24 mouse cellular contexts compared by ENCODE assay signal in genomic region chr7:70948281-70948680, GRCm38 (mm10).
DNase-seq lines count a peak whose midpoint lies in the region; ATAC-seq lines count a peak whose summit lies in the region.
"Had no signal": no experiment of that assay in that cellular context is flagged by ENCODE, and none has a peak within 500 bp of the region (broad histone marks: within the 10 kb centered on the region; RNA-seq: fewer than 3 reads in every experiment).

No protein-coding gene starts in this region.

- no peak for DNase-seq in kidney, postnatal 10 days
- DNase-seq in kidney, postnatal 14 days: peak; percentile 7
- DNase-seq in kidney, postnatal 25 days: no peak
- DNase-seq in 3T3-L1 (ENCODE audit: low read depth, low spot score): peak; percentile 8
- DNase-seq in mesoderm, embryonic 11.5 days (ENCODE audit: low read depth, low spot score): peak; percentile 21
- DNase-seq in adrenal gland, adult 8-10 months: no peak
- DNase-seq: adrenal gland, postnatal 10 days; adrenal gland, postnatal 36 days; cerebellum, adult 18-20 months; cerebellum, adult 9-10 months; cerebellum, postnatal 14 days; gastrocnemius, adult 2 months; gastrocnemius, postnatal 14 days; heart, adult 11 months had no signal

- no peak overlapping the region for H3K4me2 ChIP-seq in kidney, embryonic 14.5 days (replicated peaks; ENCODE audit: low read depth, low read length)
- H3K4me2 ChIP-seq: embryonic facial prominence, embryonic 13.5 days; forebrain, embryonic 13.5 days; heart, embryonic 11.5 days; hindbrain, embryonic 12.5 days; hindbrain, embryonic 15.5 days had no signal

- H3K9me3 ChIP-seq in kidney, embryonic 14.5 days (ENCODE audit: control insufficient read depth, low read length): no peaks in the 10 kb centered on the region
- H3K9me3 ChIP-seq: embryonic facial prominence, embryonic 13.5 days; forebrain, embryonic 10.5 days; forebrain, embryonic 13.5 days; hindbrain, embryonic 12.5 days; hindbrain, embryonic 15.5 days had no signal

- no peak overlapping the region for H3K27ac ChIP-seq in kidney, embryonic 14.5 days (ENCODE audit: low read depth, low read length)
- H3K27ac ChIP-seq: embryonic facial prominence, embryonic 13.5 days; forebrain, embryonic 10.5 days; forebrain, embryonic 13.5 days; gastrocnemius, adult 2 months; hindbrain, embryonic 12.5 days; hindbrain, embryonic 15.5 days had no signal

- no peak overlapping the region for H3K4me3 ChIP-seq in kidney, embryonic 14.5 days (ENCODE audit: low read length)
- H3K4me3 ChIP-seq: embryonic facial prominence, embryonic 13.5 days; forebrain, embryonic 10.5 days; forebrain, embryonic 13.5 days; gastrocnemius, adult 2 months; hindbrain, embryonic 12.5 days; hindbrain, embryonic 15.5 days had no signal

- peak; percentile 81; the same call in 1 of the 2 replicates for ATAC-seq in kidney, embryonic 14.5 days (ENCODE audit: low FRiP score, low TSS enrichment)
- ATAC-seq: activated CD4-positive, CD25-positive, alpha-beta regulatory T cell, adult 4 months; CD4-positive, CD25-positive, alpha-beta regulatory T cell, adult 4 months; forebrain, embryonic 13.5 days; forebrain, embryonic 16.5 days had no signal

- no peak overlapping the region for H3K9ac ChIP-seq in kidney, embryonic 14.5 days (ENCODE audit: low read depth, low read length)
- H3K9ac ChIP-seq: embryonic facial prominence, embryonic 13.5 days; forebrain, embryonic 13.5 days; hindbrain, embryonic 12.5 days; hindbrain, embryonic 15.5 days had no signal

- 49% methylated on average over 5 of the region's 5 CpGs for WGBS in kidney, embryonic 14.5 days

- 0 out of 2 replicates have a peak, but pooled peaks cover 3% of the 10 kb centered on the region for H3K4me1 ChIP-seq in kidney, embryonic 14.5 days (ENCODE audit: control insufficient read depth, insufficient read depth, low read length)
- H3K4me1 ChIP-seq: embryonic facial prominence, embryonic 13.5 days; forebrain, embryonic 10.5 days; hindbrain, embryonic 15.5 days had no signal

- H3K36me3 ChIP-seq in kidney, embryonic 14.5 days (ENCODE audit: control insufficient read depth, insufficient read depth, low read length): no peaks in the 10 kb centered on the region
- H3K36me3 ChIP-seq: embryonic facial prominence, embryonic 13.5 days; forebrain, embryonic 10.5 days; hindbrain, embryonic 12.5 days; hindbrain, embryonic 15.5 days had no signal

- H3K27me3 ChIP-seq in kidney, embryonic 14.5 days (ENCODE audit: control insufficient read depth, insufficient read depth, low read length): no peaks in the 10 kb centered on the region
- H3K27me3 ChIP-seq: forebrain, embryonic 13.5 days; hindbrain, embryonic 12.5 days; hindbrain, embryonic 15.5 days had no signal

Comparison
In these comparisons a context has a peak if more than half of its experiments do, and no peak if none do; other contexts are left out.
1. DNase-seq: peak in kidney, postnatal 14 days (single experiment), 3T3-L1 (single experiment) and mesoderm, embryonic 11.5 days (single experiment); none in kidney, postnatal 10 days (single experiment), kidney, postnatal 25 days (0 of 2) and adrenal gland, adult 8-10 months (single experiment).